Mouse (Mus musculus) naive thymus-derived CD4-positive, alpha-beta T cell, adult 2 months (primary cell): ENCODE measurements around the gene Foxred1.

Experiments
- DNase-seq: peaks from one replicate; pipeline ENCODE4 v3.0.0-alpha.2; 2011; ENCODE audit warnings: low read depth

Foxred1 gene

DNA sequence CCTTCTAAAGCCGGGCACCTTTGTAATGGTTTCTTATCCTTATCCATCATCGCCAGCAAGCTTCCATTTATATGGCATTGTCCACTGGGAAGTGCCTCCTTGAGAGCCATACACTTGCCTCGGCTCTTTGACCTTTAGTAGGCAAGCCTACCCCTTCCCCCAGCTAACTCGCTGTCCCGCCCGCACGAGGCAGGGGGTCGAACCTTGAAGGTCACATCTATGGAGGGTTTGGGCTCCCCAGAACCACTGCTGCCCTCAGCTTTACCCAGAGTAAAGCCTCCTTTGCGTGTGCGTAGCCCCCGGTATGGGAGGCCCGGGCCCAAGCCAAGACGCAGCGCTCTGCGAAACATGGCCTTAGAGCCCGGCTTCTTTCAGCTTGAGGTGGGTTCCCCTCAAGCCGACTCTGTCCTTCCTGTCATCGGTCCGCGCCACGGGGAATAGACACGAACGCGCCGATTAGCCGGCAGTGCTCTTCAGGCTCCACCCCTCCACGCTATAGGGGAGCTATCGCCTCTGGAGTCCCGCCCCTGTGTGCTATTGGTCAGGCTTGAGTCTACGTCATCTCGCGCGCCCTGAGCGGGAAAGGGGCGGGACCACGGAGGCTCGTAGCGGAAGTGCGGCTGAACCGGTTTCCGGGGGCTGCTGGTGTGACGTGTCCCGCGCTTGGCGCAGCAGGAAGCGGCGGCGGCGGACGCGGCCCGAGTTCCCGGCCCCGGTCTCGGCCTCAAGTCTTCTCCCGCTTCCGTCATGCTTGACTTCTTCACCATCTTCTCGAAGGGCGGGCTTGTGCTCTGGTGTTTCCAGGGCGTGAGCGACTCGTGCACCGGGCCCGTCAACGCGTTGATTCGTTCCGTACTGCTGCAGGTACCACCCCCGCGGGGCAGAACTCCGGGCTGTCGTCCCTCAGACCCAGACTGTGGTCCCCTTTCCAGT is at the start of gene Foxred1:
Gene Foxred1 (minus strand): TSS at position 514 of the 933 bp plus-strand sequence.
- peak; percentile 100 for DNase-seq

DNA sequence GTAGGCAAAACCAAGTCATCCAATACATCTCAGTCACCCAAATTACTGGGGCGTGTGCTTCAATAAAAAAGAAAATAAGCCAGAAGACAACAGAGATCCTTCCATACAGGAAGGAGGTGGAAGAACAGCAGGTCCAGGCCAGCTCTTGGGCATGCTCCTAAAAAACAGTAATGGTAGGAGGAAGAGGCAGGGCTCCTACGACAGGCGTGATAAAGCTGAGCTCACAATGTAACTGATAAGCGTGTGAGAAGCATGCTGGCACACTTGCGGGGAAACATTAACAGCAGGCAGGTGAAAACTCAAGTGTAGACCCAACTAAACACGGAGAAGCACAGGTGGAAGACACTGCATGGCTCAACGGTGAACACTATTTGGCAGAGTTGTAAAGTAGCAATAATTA is 46.5 kb upstream of the Foxred1 start:
- DNase-seq = no peak

DNA sequence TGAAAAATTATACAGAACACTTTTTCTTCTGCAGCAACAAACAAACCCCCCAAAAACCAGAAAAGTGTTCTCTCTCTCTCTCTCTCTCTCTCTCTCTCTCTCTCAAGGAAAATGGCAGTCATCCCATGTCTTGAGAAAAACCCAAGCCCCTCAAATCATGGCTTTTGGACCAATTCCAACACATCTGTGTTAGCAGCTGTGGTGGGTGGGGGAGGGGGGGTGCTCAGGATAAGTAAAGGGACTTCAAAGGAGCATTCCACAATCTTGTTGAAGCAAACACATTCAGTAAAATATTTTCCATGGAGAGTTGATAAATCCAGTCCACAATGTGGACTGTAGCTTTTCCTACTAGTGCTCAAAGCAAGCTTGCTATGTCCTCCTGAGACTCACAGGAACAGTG is 38.6 kb upstream of the Foxred1 start:
- no peak for DNase-seq

DNA sequence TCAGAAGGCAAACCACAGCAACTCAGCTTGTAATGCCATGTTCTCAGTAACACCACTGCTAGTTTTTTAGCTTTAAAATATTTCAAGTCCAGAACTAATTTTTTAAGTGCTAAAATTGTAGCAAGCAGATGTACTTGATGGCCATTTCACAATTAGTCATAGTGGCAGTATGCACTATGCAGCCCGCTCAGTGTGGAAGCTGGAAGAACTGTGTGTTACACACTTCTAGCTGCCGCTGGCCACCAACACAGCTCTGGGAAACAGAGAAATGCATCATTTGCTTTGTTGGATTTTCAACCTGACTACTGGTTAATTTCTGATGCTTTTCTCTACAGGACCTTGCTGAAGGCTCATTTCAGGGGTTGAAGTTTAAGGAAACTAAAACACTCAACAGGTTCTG is 36.5 kb upstream of the Foxred1 start:
- DNase-seq = no peak

DNA sequence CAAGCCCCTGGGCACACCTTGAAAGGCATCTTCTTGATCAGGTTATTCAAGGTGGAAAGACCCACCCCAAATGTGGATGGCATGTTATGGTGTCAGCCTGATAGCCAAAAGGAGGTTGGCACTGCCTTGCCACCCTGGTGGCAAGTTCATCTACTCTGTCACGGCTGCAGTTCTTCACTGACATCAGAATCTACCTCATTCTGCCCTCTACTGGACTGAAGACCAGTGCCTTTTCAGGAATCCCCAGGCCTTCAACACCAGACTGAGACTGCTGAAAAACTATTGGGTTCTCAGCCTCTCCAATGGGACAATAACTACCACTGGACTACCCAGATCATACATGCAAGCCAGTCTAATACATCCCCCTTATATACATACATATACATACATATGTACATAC is 28.9 kb upstream of the Foxred1 start:
- DNase-seq = peak; percentile 9

DNA sequence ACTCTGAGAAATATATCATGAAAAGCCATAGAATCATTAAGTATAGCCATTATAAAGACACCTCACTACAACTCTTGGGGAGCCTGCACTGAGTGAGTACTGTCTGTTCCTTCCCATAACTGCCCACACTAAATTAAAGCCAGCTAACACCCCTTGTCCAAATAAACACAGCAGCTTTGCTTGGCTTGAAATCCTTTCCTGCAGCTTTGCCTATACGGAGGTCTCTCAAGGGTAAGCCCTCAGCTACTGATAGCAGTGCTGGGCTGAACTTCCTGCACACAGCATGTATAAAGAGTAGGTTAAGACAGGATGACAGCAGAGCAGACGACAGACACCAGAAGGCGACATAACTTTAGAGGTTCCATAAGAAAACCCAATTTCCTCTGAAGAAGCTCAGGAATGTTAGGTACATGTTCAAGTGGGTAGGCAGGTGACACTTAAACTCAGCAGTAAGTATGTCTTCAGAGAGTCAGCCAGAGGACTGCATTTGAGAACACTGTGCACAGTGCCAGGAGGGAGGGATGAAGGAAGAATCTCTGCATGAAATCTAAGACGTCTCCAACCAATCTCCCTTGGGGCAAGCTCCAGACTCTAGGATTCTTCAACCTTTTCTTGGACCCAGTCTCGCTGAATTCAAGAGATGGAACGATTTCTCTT is 28.2 kb upstream of the Foxred1 start:
- no peak for DNase-seq

DNA sequence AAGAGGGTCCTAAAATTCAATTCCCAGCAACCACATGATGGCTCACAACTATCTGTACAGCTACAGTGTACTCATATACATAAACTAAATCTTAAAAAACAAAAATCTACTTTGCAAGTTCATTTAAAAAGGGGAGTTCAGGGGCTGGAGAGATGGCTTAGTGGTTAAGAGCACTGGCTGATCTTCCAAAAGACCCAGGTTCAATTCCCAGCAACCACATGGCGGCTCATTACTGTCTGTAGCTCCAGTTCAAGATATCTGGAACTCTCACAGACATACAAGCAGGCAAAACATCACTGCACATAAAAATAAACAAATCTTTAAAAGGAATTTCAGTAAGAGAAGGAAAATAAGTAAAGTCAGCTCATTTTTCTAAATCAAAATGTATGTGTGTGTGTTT is 27.5 kb upstream of the Foxred1 start:
- DNase-seq = no peak

DNA sequence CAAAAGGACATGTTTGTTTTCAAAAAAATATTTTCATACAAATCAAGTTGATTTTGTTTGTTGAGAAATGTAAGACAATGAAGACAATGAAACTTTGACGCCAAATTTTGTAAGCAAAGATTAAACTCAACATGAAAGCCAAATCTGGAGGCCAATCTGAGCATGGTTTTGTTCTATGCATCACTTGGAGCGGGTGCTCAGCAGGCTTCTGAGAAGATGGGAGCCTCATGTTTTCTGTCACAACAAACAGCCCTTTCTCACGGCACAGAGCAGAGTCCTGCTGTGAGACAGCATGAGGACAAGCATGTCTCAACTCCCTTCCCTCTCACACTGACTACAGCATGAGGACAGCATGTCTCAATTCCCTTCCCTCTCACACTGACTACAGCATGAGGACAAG is 25.1 kb upstream of the Foxred1 start:
- DNase-seq = no peak

DNA sequence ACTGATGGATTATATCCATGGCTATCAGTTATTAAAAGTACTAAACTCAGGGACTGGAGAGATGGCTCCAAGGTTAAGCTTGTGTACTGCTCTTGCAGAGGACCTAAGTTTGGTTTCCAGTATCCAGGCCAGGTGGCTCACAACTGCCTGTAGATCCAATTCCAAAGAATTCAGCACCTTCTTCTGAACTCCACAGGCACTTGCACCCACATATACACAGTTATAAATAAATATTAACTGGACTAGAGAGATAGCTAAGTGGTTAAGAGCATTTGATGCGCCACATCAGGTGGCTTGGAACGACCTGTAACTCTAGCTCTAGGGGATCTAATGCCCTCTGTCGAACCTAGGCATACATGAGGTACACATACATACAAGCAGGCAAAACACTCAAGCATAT is 17.8 kb upstream of the Foxred1 start:
- DNase-seq = no peak

DNA sequence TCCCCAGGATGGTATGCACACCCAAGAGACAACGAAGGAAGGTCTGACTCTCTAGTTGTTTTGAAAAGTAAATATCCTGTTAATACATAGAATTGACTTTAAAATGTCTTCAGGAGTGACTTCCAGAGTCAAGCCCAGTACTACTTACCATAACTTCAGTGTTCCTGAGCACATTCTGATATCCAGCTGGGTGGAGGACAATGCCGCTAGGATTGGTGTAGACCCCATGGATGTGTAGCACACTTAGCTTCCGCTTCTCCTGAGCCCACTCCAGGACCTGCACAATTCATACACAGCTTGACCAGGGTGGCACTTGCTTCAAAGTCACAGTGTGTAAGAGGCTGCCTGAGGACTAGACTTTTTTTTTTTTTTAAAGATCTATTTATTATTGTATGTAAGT is 12.6 kb upstream of the Foxred1 start:
- DNase-seq = no peak

DNA sequence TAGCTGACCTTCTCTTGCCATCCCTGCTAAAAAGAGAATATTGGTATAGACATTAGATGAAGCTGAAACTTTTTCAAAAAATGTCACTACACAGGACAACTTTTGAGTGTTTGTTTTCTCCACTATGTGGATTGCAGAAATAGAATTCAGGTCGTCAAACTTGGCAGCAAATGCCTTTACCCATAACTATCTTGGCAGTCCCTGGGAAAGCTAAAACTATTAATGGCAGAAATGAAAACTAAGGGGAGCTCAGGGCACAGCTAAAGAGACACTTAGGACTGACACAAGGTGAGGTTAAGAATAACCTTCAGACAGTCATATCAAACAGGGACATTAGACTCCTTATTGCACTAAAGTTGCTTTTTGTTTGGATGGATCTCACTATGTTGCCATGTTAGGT is 7.1 kb upstream of the Foxred1 start:
- DNase-seq = no peak

DNA sequence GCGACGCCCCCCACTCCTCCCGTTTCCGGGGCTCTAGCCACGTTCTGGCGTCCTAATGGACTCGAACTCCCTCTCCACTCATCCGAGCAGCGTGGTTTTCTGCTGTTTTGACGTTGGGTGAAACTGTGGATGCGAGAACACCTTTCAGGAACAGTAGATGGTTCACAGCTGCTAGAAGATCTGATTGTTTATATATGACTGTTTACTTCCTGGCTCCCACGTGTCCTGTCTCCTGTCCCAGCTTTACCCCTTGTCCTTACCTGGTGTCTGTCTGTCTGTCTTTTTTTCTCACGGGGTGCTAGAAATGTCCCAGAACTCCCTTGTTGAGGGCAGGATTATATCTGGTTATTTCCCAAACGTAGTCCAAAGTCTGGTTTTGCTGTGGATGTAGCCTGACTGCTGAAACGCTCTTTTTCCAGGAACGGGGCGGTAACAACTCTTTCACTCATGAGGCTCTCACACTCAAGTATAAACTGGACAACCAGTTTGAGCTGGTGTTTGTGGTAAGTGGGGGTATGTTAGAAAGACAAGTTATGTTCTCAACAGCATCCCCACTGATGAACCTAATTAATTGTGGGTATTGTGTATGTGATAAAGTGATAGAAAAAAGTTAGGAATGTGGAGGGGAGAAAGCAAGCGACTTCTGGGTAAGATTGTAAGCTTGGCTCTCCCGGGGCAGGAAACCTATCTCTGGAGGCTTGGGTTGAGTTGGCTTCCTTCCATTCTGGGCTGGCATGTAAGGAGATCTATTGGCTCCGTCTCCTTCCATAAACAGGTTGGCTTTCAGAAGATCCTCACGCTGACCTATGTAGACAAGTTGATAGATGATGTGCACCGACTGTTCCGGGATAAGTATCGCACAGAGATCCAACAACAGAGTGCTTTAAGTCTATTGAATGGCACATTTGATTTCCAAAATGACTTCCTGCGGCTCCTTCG is 987 bp upstream of the Foxred1 start:
- no peak for DNase-seq

DNA sequence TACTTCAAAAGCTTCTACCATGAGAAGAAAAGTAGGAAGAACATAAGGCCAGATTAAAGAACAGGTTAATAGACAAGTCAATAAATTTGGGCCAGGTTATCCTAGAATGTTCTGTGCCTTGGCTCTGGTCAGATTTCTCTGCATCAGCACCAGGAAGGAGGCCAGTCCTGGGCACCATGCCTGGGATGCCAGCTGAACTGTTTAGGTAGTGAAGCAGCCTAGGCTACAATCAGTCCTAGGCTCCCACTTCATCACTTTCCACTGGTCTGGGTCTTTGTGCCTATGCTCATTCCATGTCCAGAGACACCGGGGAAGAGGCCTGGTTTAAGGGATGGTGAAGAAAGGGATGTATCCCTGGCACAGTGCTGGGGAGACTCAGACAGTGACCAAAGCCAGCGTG is 6.4 kb downstream of the Foxred1 start:
- DNase-seq = no peak

DNA sequence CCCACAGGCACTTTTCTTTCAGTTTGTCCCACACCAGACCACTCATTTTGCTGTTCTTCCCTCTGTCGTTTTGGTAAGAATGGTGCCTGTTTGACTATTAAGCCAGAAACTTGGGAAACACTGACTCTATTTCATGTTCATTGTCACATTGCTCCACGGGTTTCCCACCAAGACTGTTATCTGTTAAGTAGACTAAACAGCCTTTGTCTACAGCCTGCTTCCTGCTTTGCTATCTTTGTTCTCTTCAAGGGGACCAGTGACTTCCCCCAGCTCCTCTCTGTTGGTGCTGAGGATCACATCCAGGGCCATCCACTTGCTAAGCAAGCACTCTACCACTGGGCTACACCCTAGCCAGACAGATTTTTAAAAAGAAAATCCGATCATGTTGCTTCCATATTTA is 7.3 kb downstream of the Foxred1 start:
- DNase-seq = no peak

DNA sequence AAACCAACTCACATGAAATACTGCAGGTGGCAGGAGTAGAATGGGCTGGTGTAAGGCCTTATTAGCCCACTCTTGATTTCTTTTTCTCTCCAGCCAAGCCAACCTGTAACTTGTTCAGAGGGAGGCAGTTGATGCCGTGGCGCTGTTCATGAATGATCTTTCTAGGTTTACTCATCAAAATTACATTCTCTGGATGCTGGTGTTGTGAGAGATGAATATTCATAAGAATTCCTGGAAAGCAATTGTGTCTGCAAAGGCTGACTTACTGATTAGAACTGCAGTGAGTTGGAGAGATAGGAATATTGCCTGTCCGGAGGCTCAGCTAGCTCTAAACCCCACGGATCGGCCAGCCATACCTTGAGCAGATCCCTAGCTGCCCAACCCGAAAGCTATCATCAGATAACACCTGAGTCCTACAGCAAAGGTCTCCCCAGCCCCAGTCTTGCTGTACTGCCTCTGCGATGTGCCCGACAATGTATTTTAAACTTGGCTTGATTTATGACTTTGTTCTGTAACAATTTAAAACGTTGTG is 10.3 kb downstream of the Foxred1 start:
- no peak for DNase-seq

DNA sequence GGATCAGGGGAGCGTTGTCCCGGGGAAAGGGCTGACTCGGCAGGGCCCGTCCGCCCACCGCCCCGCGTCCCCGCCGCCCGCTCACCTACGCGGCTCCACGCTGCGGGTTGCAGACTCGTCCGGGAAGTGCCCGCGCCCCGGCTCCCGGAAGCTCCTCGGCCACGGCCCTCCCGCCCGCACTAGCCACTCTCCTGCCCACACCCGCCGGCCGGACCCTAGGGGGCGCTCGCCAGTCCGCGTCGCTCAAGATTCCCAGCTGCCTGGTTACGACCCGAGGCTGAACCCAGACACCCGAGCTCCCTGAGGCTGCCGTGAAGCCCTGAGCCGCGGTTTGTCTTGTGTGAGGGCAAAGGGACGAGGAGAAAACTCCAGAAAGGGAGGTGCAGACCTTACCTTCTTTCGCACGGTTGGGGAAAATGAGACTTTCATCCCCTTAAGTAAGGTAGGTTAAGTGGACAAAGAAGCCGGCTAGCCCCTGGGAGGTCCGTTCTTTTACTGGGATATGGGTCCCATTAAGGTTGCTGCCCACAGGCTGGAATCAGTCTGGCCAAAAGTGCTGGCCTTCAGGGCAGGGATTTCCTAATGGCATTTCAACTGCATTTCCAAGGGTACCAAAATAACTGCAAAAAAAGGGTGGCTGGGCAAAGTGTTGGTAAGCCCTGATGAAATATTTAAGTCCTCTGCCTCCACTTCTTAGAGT is 10.9 kb downstream of the Foxred1 start, which contains the start of the genes Srpr and Tirap:
Gene Srpr (plus strand): TSS at position 404 of the 700 bp plus-strand sequence.
Gene Tirap (minus strand): TSS at position 520 of the 700 bp plus-strand sequence.
- DNase-seq = peak; percentile 79

DNA sequence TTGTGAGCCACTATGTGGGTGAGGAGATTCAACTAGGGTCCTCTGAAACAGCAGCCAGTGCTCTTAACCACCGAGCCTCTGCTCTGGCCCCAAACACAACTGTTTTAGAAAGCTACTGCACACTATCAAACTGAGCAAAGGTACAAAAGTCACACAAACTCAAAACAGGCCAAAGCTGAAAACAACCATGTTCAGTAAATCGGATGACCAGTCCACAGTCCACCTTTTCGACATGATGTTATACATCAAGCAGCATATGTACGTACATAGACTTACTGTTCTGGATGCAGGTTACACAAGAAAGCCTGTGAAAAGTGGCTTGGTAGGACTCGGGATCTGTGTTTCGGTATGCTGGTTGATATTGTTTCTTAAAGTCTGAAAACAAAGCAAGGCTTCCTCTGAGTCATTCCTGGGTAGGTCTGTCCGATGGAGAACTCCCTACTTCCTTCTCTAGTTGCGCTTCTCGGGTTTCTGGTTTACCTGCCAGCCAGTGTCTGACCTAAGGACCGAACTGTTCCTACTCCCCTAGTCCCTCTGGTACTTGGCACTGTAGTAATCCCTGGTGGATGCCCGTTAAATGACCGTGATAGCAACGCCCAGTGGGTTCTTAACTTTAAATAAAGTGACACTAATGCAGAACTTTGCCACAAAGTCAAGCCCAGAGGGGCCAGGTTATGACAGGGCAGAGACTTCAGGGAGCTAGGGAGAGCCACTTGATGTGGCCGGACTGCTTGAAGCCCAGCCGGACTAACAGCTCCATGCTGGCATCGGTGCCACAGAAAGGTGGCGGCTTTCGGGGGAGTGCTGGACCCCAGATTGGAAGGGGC is 11.7 kb downstream of the Foxred1 start:
- no peak for DNase-seq

DNA sequence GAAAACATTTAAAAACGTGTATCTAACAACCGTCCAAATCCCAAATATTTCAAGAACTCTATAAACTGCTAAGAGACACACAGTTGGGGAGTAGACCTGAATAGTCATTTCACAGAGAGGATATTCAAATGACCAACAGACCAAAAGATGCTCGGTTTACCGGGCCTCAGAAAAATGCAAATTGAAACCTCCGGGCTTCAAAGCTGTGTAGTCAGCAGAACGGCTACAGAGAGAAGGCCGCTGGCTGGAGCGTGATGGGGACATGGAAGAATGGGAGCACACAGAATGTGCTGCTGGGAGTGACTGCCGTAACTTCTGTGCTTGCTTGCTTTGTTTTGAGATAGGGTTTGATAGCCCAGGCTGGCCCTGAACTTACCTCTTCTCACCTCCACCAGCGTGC is 12.5 kb downstream of the Foxred1 start:
- no peak for DNase-seq

DNA sequence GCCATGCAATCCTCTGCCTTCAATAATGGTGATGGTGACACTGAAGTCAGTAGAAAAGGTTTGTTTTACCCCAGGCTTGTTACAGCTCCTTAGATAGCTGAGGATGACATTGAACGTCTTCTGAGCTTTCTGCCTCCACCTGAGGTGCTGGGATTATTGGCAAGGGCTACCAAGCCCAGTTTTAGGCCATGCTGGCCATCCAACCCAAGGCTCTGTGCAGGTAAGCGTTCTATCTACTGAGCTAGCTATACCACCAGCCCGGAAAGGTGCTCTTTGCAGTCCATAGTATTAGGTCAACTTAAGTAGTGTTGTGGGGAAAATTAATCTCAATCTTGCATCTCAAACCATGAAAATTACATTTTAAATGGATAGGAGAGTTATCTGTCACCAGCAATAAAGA is 13.2 kb downstream of the Foxred1 start:
- DNase-seq = no peak

DNA sequence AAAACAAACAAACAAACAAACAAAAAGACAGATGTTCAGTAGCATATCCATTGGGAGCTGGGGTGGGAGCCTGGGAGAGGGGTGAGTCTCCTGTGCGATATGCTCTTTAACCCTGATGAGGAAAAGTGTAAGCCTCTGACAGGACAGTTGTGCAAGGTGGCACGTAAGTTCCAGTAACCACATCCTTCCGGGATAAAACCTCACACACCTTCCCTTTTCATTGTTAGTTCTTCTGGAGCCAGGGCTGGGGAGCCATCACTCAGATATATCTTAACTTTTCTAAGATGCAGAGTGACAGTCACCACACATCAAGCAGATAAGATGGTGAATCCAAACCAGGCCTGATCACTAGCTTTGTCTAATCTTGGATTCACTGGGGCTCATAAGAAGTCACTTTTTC is 16.8 kb downstream of the Foxred1 start:
- peak; percentile 34 for DNase-seq
